Mouse (Mus musculus): ENCODE measurements around the gene Elovl5.

The Elovl5 gene

GRCm38 (mm10) chr9:77917074-77917621, at the start of gene Elovl5:
Gene Elovl5 (plus strand): TSS chr9:77917364.
- DNase-seq: peak; percentile 98

- DNase-seq: no peak
These were observed 25.7 kb upstream of the Elovl5 start for GRCm38 (mm10) chr9:77891501-77891900.

- no peak for DNase-seq
These were observed 18.6 kb upstream of the Elovl5 start for GRCm38 (mm10) chr9:77898551-77898950.

DNA sequence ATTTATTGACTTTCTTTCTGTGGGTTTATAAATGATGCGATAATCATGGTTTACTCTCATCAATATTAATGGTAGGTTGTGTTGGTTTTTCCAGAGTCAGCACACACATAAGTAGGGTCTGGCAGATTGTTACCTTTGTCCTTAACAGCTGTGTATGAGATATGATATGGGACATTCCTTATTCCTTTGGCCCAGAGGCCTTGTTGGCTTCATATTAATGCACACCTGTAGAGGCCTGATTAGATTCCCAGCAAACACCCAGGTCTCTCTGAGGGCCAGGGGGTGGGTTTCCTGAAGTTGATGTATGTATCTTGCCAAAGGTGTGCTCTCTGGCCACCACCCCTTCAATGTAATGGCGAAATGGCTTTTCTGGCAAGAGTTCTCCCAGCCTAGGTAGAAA, 13.0 kb upstream of the Elovl5 start:
- DNase-seq: no peak

GRCm38 (mm10) chr9:77909572-77910269, 7.4 kb upstream of the Elovl5 start:
- peak; percentile 51 for DNase-seq

- peak; percentile 96 for DNase-seq
These were observed 6.6 kb upstream of the Elovl5 start for GRCm38 (mm10) chr9:77910270-77911240.

DNA sequence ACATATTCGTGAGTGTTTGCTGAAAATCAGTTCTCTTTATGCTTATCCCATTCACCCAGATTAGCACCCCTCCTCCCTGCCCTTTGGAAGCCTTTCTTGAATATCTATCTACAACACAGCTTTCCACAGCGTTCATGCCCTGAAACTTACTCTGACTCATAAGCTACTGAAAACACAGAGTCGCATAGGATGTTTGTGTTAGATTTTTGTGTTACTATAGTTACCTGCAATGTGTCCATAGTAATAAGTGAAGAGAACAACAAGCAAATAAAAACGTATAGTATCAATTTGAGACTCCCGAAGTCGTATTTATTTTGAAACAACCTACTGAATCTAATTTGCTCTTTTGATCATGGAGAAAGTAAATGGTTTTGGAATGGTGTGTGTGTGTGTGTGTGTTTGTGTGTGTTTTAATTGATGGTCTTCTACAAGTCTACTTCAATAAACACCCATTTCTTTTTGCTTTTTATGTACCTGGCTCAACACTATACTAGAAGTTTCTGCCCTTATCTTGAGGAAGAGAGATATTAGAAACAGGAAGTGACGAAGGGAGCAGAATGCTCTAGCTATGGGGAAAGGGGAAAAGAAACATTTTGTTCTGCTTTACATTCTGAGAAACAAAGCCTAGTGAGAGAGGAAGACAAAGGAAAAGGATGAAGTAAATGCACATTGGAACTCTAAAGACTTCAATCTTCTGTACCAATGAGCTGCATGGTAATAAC, 5.5 kb upstream of the Elovl5 start:
- peak; percentile 26 for DNase-seq

GRCm38 (mm10) chr9:77912246-77912645, 4.9 kb upstream of the Elovl5 start:
- DNase-seq: no peak

DNA sequence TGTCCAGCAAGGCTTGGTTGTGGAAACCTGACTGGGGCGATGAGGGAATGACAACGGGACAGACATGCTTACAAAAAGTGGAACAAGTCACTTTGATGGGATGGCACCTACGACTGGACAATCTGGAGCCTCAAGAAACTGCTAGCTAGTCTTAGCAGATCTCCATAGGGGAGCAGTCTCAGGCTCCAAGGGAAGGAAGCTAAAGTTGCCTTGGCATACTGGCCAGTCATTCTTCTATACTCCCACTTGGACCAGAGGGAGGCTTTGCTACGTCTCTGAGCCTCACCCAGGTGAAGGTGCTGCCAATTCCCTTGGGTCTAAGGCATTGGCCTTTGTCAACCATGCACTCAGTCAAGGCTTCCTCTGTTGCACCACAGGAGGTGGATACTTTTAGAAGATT, 2.5 kb upstream of the Elovl5 start:
- no peak for DNase-seq

DNA sequence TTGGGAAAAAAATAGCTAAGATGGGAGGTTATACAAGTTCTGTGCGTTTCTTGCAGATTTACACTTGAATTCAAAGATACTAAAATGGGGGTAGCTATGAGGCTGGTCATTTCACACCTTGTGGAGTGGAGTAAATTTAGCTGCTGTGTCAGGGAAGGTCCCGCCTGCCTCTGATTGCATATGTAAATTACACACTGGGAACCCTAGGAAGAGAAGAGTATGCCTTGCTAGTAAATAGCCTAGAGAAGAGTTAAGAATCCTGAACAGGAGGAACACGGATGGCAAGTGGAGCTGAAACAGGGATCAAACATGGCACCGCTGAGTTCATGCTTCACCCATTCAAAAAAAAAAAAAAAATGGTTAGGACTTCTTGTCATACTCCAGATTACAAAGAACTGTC, 1.4 kb upstream of the Elovl5 start:
- DNase-seq: no peak

- no peak for DNase-seq
These were observed 513 bp downstream of the Elovl5 start for GRCm38 (mm10) chr9:77917622-77918131.

GRCm38 (mm10) chr9:77918211-77918610, 1.0 kb downstream of the Elovl5 start:
- DNase-seq: no peak

- no peak for DNase-seq
These were observed 2.0 kb downstream of the Elovl5 start for GRCm38 (mm10) chr9:77918961-77919670.

- DNase-seq: no peak
These were observed 3.3 kb downstream of the Elovl5 start for GRCm38 (mm10) chr9:77920481-77920880.

- DNase-seq: no peak
These were observed 4.4 kb downstream of the Elovl5 start for GRCm38 (mm10) chr9:77921366-77922260.

GRCm38 (mm10) chr9:77923774-77924173, 6.6 kb downstream of the Elovl5 start:
- no peak for DNase-seq

DNA sequence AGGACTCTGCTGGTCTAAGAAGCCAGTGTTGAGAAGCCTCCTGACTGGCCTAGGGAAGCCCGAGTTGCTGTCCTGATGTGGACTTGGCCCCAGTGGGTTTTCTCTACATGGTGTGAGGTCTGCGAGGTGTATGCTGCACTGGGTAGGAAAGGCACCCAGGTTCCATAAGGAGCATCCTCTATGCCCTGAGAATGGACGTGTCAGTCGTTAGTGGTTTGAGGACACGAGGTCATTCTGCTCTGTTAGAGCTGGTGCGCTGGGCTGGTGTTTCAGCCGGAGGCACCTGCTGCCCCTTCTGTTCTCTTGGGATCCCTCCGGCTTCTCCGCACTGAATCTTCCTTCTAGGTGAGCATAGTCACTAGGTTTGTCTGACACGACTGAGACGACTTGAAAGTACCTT, 7.0 kb downstream of the Elovl5 start:
- no peak for DNase-seq

- no peak for DNase-seq
These were observed 9.0 kb downstream of the Elovl5 start for GRCm38 (mm10) chr9:77926151-77926550.

DNA sequence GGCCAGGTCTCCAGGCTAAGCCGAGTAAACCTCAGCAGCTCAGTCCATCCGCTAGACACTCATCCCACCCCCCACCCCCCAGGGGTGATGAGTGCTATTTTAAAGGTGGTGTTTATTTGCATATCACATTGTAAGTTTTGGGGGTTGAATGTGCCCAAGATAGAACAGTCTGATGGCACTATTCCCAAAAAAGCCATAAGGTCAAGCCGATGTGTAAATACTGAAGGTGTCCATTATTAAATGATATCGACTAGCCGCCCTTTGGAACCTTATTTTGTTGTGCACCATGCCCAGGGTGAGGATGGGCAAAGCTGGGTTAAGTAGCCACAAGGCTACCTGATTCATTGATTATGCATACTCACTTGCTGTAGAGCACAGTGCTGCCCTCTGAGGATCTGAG, 9.7 kb downstream of the Elovl5 start:
- no peak for DNase-seq

DNA sequence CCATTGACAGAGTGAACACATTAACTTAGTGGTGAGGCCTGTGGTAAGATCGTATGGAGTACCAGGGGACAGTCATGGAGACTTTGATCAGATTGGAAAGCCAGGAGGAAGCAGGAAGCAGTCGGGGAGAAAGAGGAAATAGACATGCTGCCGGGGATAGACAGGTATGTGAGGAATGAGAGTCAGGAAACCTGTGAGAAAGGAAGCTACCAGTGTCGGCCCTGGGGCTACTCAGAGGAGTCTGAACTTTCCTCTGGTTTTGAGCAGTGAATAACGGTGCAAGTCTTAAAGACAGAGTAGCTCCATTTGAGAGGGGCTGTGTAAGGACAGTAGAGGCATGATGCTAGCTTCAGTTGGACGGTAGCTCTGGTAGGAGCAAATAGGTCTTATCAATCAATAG, 10.3 kb downstream of the Elovl5 start:
- no peak for DNase-seq

GRCm38 (mm10) chr9:77928769-77929168, 11.6 kb downstream of the Elovl5 start:
- no peak for DNase-seq
